Mouse (Mus musculus): ENCODE measurements around the gene Mag.

DNA sequence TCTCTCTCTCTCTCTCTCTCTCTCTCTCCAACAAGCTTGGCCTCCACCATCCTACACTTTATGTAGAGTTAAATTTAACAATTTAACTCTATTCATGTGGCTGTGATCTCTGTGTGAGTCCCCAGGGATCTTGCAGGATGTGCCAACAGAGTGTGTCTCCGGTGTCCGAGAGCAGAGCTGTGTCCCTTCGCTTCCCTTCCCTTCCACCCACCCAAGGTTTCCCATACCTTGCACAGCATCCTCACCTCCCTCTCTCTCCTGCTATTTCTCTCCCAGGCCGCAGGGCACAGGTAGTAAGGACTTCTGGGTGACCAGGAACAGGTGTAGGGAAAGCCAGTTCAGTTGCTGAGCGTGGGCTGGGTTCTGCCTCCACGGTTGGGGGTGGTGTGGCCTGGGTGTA, 35.7 kb downstream of the Mag start:
- TF ChIP-seq CTCF (IDR thresholded peaks at IDR 0.05; ENCODE audit: low read depth) (no peak), EP300 (IDR thresholded peaks at IDR 0.05; ENCODE audit: low read depth) (no peak)

Measured in liver, embryonic 14.5 days (tissue).